Mouse (Mus musculus): ENCODE measurements at regions not wholly inside any gene's neighbourhood (a gene's known extent, or its start where the extent isn't known, plus 50 kb on each side); places are given as distances from the start of the nearest gene placed in this dataset.

- TF ChIP-seq RCOR1 (conservative IDR thresholded peaks at IDR 0.05; ENCODE audit: low read depth, low read length) (no peak), POLR2A (IDR thresholded peaks at IDR 0.05; ENCODE audit: low read depth, low read length) (no peak), NRF1 (IDR thresholded peaks at IDR 0.05; ENCODE audit: low read depth, low read length) (no peak)
Observed at GRCm38 (mm10) chr7:130085706-130086105, 434.5 kb downstream of the Ate1 start.

Data from CH12.LX (cell line).